Mouse (Mus musculus) G1E (cell line): ENCODE measurements around the gene Itgb2l. TPM values are rescaled to one million over a fixed set of nuclear protein-coding genes. Genes with fewer than 3 reads are reported as not detected.
"Not testable (repeated sequence)": the region's sequence is repeated elsewhere in the genome, so short reads cannot be mapped to it uniquely, and the experiment has no call there.

Experiments
- ATAC-seq: 2 replicates; pipeline ENCODE4 v1.8.0; 2016; ENCODE audit warnings: mild to moderate bottlenecking; ENCODE audit not compliant: insufficient number of reproducible peaks, poor library complexity, low FRiP score, severe bottlenecking; ENCODE audit errors: extremely low read depth
- DNase-seq: peaks from one replicate; pipeline ENCODE4 v3.0.0; 2012; ENCODE audit warnings: low spot score
- H3K27me3 ChIP-seq: 2 replicates; pipeline ENCODE4 v1.6.1; 2012; ENCODE audit warnings: mild to moderate bottlenecking, low read length, inconsistent platforms; ENCODE audit not compliant: insufficient read depth
- H3K36me3 ChIP-seq: replicated peaks from 2 replicates; pipeline ENCODE3; 2012; ENCODE audit warnings: mild to moderate bottlenecking, inconsistent platforms
- H3K4me1 ChIP-seq: 2 replicates; pipeline ENCODE4 v1.6.1; 2012; ENCODE audit warnings: low read depth, low read length, inconsistent platforms, mixed read lengths; ENCODE audit not compliant: insufficient read depth
- H3K4me3 ChIP-seq: 2 replicates; pipeline ENCODE4 v1.5.1; 2012; ENCODE audit warnings: low read depth, mild to moderate bottlenecking, inconsistent platforms, low read length, moderate library complexity, mixed read lengths
- H3K9me3 ChIP-seq: replicated peaks from 2 replicates; pipeline ENCODE4 v1.6.1; 2012; ENCODE audit warnings: inconsistent platforms
- CTCF ChIP-seq: IDR thresholded peaks from 2 replicates; pipeline ENCODE4 v1.5.1; 2012; ENCODE audit warnings: low read depth, low read length, inconsistent platforms, mixed read lengths
- GATA1 ChIP-seq: IDR thresholded peaks from 2 replicates; pipeline ENCODE4 v1.6.1; 2012; ENCODE audit warnings: borderline replicate concordance, low read length, inconsistent platforms, mixed read lengths
- GATA2 ChIP-seq: IDR thresholded peaks from 2 replicates; pipeline ENCODE4 v1.6.1; 2012; ENCODE audit warnings: low read depth, low read length, inconsistent platforms, borderline replicate concordance
- POLR2AphosphoS5 ChIP-seq: IDR thresholded peaks from 2 replicates; pipeline ENCODE4 v1.6.1; 2012; ENCODE audit warnings: low read depth, low read length, inconsistent platforms; ENCODE audit not compliant: insufficient replicate concordance
- TAL1 ChIP-seq: conservative IDR thresholded peaks from 2 replicates; pipeline ENCODE4 v1.6.1; 2012; ENCODE audit warnings: low read depth, low read length, inconsistent platforms, mixed read lengths
- polyA plus RNA-seq: library from polyadenylated mRNA; stranded (reverse); fragments of >175 nt; gene quantifications from 2 replicates; pipeline ENCODE4 v1.2.3, GENCODE M21; 2012
- total RNA-seq, 2 experiments: library from RNA; stranded (forward) in 1 of 2; stranded (reverse) in 1 of 2; fragments of 200-1000 nt in 1 of 2; fragments of >200 nt in 1 of 2; fragmentation: Nextera tagmentation in 1 of 2; gene quantifications; 2 replicates each; pipeline ENCODE4 v1.2.3; 2014 to 2017

Itgb2l gene
- total and polyA plus RNA-seq, 3 experiments: 0.16 TPM; not detected in 2

- Histone ChIP-seq H3K9me3 (no peaks in the 10 kb centered on the region), H3K4me1 (no peaks in the 10 kb centered on the region), H3K4me3 (no peak overlapping the region), H3K27me3 (no peaks in the 10 kb centered on the region), H3K36me3 (no peaks in the 10 kb centered on the region)
- TF ChIP-seq POLR2AphosphoS5: no peak
- no peak for TF ChIP-seq TAL1
- no peak for TF ChIP-seq GATA1
- no peak for TF ChIP-seq CTCF
- TF ChIP-seq GATA2: no peak
- no peak for DNase-seq
- no peak for ATAC-seq
Observed at GRCm38 (mm10) chr16:96457612-96458011, 14.2 kb upstream of the Itgb2l start.

- Histone ChIP-seq H3K4me3 (no peak overlapping the region), H3K9me3 (0 out of 2 replicates have a peak, but pooled peaks cover 2% of the 10 kb centered on the region), H3K36me3 (no peaks in the 10 kb centered on the region), H3K4me1 (no peaks in the 10 kb centered on the region), H3K27me3 (no peaks in the 10 kb centered on the region)
- DNase-seq (no peak), ATAC-seq (no peak)
- TF ChIP-seq CTCF (no peak), TAL1 (no peak), GATA2 (no peak), GATA1 (no peak), POLR2AphosphoS5 (no peak)
Observed at GRCm38 (mm10) chr16:96454086-96454485, 10.7 kb upstream of the Itgb2l start.

GRCm38 (mm10) chr16:96450871-96451270 lies 7.5 kb upstream of the Itgb2l start:
- not testable (repeated sequence) for H3K4me1 ChIP-seq, ATAC-seq, H3K4me3 ChIP-seq, H3K27me3 ChIP-seq, H3K9me3 ChIP-seq, DNase-seq, H3K36me3 ChIP-seq

- H3K9me3 ChIP-seq: peaks cover 27% of the 10 kb centered on the region
- no peak for ATAC-seq
- no peaks in the 10 kb centered on the region for H3K36me3 ChIP-seq
- no peaks in the 10 kb centered on the region for H3K4me1 ChIP-seq
- no peak overlapping the region for H3K4me3 ChIP-seq
- H3K27me3 ChIP-seq: no peaks in the 10 kb centered on the region
- no peak for DNase-seq
- no peak for TF ChIP-seq CTCF
- TF ChIP-seq TAL1: no peak
- no peak for TF ChIP-seq GATA2
- no peak for TF ChIP-seq POLR2AphosphoS5
- TF ChIP-seq GATA1: no peak
Observed at GRCm38 (mm10) chr16:96441826-96442225, 1.6 kb downstream of the Itgb2l start.

GRCm38 (mm10) chr16:96440871-96441270 lies 2.5 kb downstream of the Itgb2l start:
- ATAC-seq (no peak), DNase-seq (no peak)
- Histone ChIP-seq H3K9me3 (peaks cover 27% of the 10 kb centered on the region), H3K27me3 (no peaks in the 10 kb centered on the region), H3K36me3 (no peaks in the 10 kb centered on the region), H3K4me1 (no peaks in the 10 kb centered on the region), H3K4me3 (no peak overlapping the region)
- no peak for TF ChIP-seq CTCF
- no peak for TF ChIP-seq POLR2AphosphoS5
- TF ChIP-seq GATA1: no peak
- TF ChIP-seq GATA2: no peak
- no peak for TF ChIP-seq TAL1

GRCm38 (mm10) chr16:96439682-96440081 lies 3.7 kb downstream of the Itgb2l start:
- TF ChIP-seq POLR2AphosphoS5 (no peak), TAL1 (no peak), GATA2 (no peak), CTCF (no peak), GATA1 (no peak)

GRCm38 (mm10) chr16:96438946-96439345 lies 4.5 kb downstream of the Itgb2l start:
- ATAC-seq: no peak
- H3K4me1 ChIP-seq: no peaks in the 10 kb centered on the region

More at GRCm38 (mm10) chr16:96439682-96440081, 3.7 kb downstream of the Itgb2l start:
- Histone ChIP-seq H3K27me3 (no peaks in the 10 kb centered on the region), H3K36me3 (no peaks in the 10 kb centered on the region), H3K4me3 (no peak overlapping the region), H3K9me3 (peaks cover 31% of the 10 kb centered on the region), H3K4me1 (no peaks in the 10 kb centered on the region)
- ATAC-seq: no peak
- no peak for DNase-seq

More at GRCm38 (mm10) chr16:96438946-96439345, 4.5 kb downstream of the Itgb2l start:
- Histone ChIP-seq H3K4me3 (no peak overlapping the region), H3K27me3 (no peaks in the 10 kb centered on the region), H3K36me3 (no peaks in the 10 kb centered on the region), H3K9me3 (peaks cover 32% of the 10 kb centered on the region)
- TF ChIP-seq TAL1 (no peak), GATA2 (no peak), GATA1 (no peak), POLR2AphosphoS5 (no peak)
- DNase-seq: no peak
